Mouse (Mus musculus) cerebellum, postnatal 25 days (tissue): Measurements from ENCODE around the gene P3h1.

Source experiments
- DNase-seq, 2 experiments: peaks; one replicate each; pipeline ENCODE4 v3.0.0; 2021; ENCODE audit warnings: mixed read lengths in 2 of 2

The P3h1 gene

DNA sequence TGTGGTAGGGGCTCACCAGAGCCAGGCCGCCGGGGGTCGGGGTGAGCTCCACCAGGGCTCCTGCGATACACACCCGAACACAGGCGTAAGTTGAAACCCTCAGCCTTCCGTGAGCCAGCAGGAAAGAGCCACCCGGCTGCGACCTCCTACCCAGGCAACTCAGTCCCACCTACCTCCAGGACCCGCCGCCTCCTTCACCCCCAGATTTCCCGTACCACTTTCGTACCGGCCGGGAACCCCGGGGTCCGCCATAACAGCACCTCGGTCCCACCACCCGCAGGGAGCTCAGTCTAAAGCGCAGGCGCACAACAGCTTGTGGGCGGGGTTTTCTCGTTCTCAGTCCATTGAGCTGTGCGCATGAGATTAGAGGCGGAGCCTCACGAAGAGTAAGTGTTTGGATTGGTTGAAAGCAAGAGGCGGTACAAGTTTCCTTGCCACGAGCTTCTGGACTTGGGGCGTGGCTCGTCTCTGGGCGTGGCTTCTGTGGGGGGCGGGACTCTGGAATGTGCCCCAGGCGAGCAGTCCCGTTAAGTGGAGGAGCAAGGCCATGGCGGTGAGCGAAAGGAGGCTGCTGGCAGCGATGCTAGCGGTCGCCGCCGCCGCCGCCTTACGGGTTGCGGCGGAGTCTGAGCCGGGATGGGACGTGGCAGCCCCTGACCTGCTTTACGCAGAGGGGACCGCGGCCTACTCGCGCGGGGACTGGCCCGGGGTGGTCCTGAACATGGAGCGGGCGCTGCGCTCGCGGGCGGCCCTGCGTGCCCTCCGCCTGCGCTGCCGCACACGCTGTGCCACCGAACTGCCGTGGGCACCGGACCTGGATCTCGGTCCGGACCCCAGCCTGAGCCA is at the start of gene P3h1, which contains the start of gene AU022252:
Gene P3h1, plus strand, starts transcription at position 506 of the 846 bp plus-strand sequence.
Gene AU022252, minus strand, starts transcription at position 303 of the 846 bp plus-strand sequence.
- DNase-seq, result peak; percentile 99

DNA sequence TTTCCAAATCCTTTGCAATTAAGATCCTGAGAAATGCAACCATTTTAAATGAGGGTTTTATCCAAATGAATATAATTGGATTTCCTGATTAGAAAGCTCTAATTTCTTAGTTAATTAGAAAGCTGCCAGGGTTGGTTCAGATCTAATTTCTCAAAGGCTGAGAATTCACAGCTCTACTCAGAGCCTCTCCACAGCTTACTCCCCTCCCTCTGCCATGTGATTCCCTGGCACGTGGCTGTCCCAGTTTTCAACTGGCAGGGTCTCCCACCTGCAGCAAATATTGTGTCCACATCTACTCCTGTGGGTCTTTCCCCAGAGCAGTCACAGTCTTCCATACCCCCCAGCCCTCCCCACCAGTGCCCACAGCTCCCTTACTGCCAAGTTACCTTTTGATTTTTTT is 49.2 kb upstream of the P3h1 start:
- no peak for DNase-seq

DNA sequence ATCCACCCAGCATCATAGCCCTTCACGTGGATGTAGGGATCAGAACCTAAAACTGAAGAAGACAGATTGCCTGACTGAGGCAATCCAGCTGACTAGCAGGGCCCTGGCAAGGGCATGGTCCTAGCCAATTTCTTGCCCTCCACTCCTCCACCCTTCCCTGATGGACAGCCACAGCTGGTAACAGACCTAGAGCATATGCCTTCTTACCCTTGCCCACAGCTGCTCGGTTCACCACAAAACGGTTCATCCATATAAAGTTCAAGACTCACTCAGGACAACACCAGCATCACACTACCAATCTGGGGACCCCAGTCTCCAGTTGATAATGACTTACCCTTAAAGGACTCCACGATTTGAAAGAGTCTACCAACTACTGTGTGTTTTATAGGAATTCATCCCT is 46.9 kb upstream of the P3h1 start:
- DNase-seq, result no peak

- DNase-seq, result no peak
Measured at GRCm38 (mm10) chr4:119188060-119188785, 44.5 kb upstream of the P3h1 start.

DNA sequence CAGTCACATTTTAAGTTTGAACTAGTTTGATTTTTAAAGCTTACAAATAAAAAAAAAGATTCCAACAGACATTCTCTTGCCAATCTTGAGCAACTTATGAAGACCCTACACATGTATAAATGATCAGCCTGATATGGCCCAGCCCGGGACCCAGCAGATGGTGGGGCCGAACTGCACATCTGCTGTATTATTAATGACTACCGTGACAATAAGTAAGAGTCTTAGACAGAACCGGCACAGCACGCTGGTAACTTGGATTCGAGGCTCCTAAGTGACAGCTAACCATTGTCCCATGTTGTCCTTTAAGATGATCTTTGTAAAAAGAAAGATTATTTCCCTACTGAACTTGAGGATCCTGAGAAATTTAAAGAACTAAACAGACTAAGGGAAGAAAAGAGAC is 43.3 kb upstream of the P3h1 start:
- no peak for DNase-seq

DNA sequence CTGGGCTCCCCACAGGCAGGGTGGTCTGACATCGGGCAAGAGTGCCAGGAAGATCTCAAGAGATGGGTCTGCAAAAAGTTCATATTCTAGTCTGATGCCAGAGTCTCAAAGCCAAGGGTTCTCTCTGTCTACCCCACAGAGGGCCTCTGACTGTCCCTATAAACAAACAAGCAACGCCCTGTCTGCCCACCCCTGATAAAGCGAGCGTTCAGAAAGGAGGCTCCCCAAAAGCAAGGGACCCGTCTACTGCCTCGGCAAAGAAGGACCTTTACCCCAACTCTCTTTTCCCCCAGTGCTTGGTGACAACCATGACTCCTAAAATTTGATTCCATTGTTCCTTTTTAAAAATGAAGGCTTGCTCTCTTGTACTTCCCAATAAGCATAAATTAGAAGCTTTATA is 42.9 kb upstream of the P3h1 start, which contains the start of gene Ermap:
Gene Ermap, minus strand, starts transcription at position 148 of the 400 bp plus-strand sequence.
- no peak for DNase-seq

DNA sequence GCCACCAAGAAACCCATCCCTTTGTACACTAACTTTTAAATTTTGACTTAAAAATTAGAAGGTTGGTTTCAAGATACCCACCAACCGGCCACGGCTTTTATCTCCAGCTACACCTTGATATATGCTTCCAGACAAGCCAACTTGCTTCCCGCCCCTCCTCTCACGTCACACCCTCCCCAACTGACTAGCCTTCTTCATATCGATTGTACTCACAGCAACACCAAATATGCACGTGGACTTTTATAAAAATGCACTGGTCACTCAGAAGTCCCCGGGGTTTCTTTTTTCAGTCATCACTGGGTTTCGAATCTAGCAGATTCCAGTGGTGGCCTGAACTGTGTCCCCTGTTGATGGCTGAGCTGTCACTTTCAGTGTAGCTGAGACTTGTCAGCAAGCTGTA is 42.1 kb upstream of the P3h1 start:
- DNase-seq, result no peak

DNA sequence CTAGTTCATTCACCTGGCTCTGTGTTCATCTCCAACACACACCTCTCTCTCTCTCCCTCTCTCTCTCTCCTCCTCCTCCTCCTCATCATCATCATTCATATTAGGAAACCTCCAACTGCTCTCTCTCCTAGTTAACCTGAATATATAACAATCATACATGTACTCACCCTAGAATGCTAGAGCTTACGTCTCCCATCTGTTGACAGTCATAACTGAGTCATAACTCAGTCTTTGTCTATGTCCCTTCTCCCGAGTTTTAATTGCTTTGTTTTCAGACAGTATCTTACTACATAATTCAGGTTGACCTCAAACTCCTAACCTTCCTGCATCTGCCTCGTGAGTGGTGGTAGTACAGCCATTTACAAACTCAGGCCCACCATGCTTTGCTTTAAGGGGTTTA is 41.4 kb upstream of the P3h1 start:
- DNase-seq, result no peak

- DNase-seq, result no peak
Measured at GRCm38 (mm10) chr4:119192757-119193156, 40.0 kb upstream of the P3h1 start.

- DNase-seq, result peak; percentile 89 to 96
Measured at GRCm38 (mm10) chr4:119194909-119195581, 37.7 kb upstream of the P3h1 start, which contains the start of gene Svbp. Gene Svbp (plus strand): TSS chr4:119195306.

DNA sequence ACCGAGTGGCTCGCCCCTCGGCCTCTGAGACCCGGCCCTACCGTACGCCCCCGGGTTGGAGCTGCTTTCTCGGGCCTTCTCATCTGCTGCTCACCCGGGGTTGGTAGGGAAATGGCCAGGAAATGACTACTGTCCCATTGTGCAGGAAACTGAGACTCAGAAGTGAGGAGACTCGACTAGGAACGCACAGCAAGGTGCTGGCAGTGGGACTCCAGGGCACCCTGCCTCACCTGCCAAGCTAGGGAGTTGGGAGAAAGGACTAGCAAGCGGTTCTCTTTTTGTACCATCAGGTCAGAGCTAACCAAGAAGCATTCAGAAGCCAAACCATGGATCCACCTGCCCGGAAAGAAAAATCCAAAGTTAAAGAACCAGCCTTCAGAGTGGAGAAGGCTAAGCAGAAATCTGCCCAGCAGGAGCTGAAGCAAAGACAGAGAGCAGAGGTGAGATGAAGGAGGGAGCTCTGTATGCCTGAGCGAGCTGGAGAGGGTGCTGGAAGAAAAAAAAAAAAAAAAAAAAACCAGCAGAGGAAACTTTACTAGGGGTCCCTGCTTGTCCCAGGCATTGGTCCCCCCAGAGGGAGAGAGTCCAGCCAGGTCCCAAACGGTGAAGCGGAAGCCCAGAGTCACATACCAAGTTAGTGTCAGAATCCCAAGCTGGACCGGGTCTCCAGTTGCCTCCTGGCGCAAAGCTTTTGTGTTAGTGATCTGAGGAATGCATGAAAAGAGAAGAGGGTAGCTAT is 37.0 kb upstream of the P3h1 start:
- no peak for DNase-seq

DNA sequence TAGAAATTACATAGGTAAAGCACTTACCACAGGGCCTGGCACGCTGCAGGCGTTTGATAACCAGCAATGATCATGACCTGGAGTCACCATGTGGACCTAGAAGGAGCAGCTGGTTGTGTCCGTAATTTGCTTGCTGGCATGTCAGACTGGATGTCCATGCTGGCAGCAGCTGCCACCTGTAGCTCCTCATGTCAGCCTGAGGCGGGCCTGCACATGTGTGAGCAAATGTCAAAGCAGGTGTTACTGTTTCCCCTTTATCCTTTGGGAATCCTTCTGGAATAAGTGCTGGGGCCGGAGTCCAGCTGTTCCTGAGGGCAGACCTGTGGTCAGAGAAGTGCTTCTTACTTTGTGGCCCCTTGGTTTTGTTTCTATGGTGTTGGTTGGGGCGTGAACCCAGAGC is 34.6 kb upstream of the P3h1 start:
- DNase-seq, result no peak

DNA sequence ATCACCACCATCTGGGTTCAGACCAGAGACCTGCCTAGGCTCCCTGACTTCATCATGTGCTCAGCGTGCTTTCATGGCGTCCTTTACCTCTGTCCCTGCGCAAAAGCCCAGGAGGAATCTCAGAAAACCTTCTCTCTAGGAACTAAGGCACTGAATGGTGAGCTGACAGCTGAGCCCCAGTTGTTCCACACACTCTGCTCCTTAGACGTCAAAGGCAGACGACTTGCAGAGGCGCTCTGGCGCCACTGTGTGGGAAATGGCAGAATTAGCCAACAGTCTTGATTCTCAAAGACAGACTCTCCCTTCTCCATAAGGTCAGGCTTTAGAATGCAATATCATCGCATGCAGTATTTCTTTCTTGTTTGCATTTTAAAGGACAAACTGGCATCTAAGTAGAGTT is 28.0 kb upstream of the P3h1 start:
- DNase-seq, result peak; percentile 37 to 68

DNA sequence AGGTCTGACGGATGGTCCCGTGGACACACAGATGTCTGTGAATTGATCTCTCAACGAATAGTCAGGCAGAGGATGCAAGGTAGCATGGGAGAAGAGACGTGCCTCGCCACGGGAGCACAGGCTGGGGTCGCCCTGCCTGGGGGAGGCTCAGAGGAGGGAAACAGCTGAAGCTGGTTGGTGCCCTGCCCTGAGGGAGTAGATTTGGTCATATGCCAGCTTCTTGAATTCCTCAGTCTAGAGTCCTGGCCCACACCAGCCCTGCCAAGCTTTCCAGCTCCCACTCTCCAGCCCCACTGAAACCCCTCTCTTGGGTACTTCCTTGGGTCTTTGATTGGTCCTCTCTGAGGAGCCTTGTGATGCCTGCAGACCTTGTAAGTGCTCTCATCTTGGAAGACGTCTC is 16.0 kb upstream of the P3h1 start:
- DNase-seq, result no peak

GRCm38 (mm10) chr4:119218169-119218568 is 14.5 kb upstream of the P3h1 start, which contains the start of gene Tmem269:
Gene Tmem269 (minus strand): TSS chr4:119218217.
- no peak for DNase-seq

- DNase-seq, result peak; percentile 38 to 62
Measured at GRCm38 (mm10) chr4:119223696-119224095, 9.0 kb upstream of the P3h1 start.

DNA sequence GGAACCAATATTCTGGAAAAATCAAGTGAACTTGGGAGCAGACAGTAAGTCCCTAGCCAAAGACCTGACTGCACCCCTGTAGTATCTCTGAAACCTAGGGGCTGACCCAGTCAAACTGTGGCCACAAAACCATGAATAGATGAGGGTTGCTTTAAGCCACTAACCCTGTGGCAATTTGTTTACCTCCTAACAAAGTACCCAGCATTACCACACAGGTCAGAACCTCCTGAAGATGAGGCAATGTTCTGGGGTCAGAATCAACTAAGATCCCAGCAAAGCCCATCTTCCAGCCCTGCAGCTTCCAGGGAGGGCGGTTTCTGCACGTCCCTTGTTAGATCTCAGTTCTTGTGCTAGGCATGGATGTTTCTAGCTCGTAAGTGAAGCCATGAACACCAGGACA is 8.2 kb upstream of the P3h1 start:
- DNase-seq, result no peak

DNA sequence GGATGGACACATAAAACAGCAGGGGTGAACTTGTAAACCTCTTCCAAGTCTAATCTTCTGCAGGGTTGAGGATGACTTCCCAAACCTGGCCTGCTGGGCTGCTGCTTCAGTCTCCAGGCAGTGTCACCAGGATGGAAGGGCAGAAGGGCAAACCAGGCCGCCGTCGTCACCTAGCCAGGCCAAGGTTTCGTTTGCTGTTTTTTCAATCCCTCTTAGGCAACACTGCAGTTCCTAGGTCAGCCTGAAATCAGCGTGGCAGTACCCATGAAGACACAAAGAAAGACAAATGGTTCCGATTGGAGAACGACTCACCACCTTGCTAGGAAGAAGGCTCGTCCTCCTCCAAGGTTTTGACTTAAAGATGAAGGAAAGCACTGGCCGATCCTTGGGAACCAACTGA is 7.0 kb upstream of the P3h1 start:
- no peak for DNase-seq

DNA sequence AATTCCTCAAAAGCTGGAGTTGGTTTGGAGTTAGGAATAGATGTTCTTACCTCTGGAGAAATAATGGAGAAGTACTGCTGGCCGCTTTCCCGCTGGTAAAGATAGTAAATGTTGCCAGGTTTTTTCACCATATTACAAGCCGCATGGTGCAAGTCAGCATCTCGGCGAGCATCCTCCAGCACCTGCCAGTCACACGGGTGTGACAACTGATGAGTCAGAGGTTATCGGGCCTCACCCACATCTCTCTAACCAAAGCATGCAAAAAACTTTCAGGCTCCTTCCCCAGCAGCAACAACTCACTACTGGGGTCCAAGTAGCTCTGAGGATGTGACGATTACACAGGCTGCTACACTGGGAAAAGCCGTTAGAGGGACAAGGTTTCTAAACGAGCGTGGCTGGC is 6.0 kb upstream of the P3h1 start:
- DNase-seq, result no peak

DNA sequence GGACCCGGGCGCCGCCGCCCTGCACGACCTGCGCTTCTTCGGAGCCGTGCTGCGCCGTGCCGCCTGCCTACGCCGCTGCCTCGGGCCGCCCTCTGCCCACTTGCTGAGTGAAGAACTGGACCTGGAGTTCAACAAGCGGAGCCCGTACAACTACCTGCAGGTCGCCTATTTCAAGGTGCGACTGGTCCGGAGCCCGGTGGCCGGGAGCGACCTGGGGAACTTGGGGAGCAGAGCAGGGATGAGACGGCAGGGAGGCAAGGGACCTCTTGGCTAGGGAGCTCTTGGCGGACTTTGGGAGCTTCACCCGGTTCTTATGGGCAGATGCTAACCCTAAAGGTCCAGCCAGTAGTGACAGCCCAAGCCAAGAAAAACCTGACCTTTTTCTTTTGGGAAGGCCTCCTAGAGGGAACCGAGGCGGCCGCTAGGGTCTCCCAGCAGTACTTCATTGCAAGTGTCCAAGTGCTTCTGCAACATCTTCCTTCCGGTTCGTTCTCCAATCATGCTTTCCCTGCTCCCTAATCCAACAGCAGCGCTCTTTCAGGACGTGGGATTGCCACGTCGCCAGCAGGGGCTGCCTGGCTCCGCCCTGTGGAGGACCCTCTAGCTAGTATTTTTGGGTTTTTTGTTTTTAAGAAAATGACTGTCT is 664 bp downstream of the P3h1 start:
- peak in 1 of 2 experiments; percentile 67 for DNase-seq

DNA sequence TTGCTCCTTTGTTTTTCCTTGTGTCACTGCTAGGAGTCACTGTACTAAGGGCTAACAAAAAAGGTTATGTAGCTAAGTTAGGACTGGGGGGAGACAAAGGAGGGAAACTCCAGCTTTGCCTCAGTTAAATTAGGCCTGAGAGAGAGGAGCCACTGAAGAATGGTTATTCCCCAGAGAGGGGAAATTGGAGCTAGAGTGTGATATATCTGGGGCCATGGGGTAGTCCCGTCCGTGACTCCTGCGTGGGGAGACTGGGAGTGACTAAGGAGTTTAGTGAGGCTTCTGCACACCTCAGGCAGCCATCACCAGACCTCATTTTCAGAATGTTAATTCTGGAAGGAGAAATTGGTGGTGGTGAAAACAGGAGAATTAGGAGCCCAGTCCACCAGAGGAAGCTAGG is 1.6 kb downstream of the P3h1 start:
- DNase-seq, result no peak

- no peak for DNase-seq
Measured at GRCm38 (mm10) chr4:119238661-119239060, 5.9 kb downstream of the P3h1 start.
